Mouse (Mus musculus): ENCODE measurements around the gene Pacs1.
A peak's percentile ranks its signal among the peaks of the same experiment; 100 is the strongest.
"Not testable (repeated sequence)": the region's sequence is repeated elsewhere in the genome, so short reads cannot be mapped to it uniquely, and the experiment has no call there.

Pacs1 gene

GRCm38 (mm10) chr19:5095887-5096474 lies 176.9 kb downstream of the Pacs1 start:
- DNase-seq (ENCODE audit: low spot score), result peak; percentile 43

DNA sequence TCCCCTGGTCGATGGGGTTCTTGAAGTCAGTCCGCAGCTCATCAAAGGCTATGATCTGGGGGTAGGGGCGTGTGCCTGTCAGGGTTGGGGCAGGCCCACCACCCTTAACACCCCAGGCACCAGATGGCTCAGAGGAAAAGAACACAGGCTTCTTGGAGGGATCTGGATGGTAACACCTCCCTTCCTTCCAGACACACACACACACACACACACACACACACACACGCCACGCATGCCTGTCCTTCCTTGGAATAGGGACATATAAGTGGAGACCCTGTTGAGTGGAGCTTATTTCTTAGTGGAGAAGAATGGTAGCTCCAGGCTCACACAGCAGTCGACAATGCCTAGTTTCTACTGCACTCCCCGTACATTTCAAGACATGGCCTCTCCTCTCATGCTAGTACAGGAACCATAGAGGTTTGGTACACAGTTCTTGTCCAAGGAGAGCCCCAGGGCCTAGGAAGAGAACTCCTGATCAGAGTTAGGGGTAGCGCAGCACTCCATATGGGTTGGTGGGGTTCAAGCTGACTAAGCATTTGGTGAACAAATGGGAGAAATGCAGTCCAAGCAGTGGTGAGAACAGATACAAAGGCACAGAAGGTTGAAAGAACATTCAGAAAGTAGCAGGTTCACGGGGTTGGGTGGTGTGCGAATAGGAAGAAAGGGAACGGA lies 178.0 kb downstream of the Pacs1 start:
- no peak for DNase-seq (ENCODE audit: low spot score)

GRCm38 (mm10) chr19:5094243-5094632 lies 178.7 kb downstream of the Pacs1 start:
- DNase-seq (ENCODE audit: low spot score), result peak; percentile 99

GRCm38 (mm10) chr19:5093481-5094242 lies 179.3 kb downstream of the Pacs1 start:
- DNase-seq (ENCODE audit: low spot score), result no peak

DNA sequence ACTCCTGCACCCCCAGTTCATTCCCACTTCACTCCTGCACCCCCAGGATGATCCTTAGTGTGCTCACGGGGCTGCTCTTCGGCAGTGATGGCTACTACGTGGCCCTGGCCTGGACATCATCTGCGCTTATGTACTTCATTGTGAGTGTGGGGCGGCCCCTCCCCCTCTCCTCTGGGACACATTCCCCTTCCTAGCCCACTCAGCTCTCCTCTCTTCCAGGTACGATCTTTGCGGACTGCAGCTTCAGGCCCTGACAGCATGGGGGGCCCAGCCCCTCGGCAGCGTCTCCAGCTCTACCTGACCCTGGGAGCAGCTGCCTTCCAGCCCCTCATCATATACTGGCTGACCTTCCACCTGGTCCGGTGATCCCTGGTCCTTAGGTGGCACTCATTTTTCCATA lies 180.8 kb downstream of the Pacs1 start:
- DNase-seq (ENCODE audit: low spot score), result no peak

DNA sequence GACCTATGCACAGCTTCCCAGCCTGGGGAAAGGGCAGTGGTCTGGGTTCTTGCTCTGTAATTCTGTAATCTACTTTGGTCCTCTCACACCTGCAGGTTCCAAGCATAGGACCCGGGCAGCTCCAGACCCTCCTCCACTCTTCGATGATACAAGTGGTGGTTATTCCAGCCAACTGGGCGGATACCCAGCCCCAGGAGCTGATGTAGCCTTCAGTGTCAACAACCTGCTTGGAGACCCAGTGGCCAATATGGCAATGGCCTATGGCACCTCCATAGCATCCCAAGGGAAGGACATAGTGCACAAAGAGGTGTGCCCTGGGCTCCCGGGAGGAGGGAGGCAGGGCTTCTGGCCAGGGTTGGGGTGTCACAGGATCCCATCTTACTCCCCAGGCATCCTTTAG lies 183.6 kb downstream of the Pacs1 start:
- peak; percentile 43 for DNase-seq (ENCODE audit: low spot score)

DNA sequence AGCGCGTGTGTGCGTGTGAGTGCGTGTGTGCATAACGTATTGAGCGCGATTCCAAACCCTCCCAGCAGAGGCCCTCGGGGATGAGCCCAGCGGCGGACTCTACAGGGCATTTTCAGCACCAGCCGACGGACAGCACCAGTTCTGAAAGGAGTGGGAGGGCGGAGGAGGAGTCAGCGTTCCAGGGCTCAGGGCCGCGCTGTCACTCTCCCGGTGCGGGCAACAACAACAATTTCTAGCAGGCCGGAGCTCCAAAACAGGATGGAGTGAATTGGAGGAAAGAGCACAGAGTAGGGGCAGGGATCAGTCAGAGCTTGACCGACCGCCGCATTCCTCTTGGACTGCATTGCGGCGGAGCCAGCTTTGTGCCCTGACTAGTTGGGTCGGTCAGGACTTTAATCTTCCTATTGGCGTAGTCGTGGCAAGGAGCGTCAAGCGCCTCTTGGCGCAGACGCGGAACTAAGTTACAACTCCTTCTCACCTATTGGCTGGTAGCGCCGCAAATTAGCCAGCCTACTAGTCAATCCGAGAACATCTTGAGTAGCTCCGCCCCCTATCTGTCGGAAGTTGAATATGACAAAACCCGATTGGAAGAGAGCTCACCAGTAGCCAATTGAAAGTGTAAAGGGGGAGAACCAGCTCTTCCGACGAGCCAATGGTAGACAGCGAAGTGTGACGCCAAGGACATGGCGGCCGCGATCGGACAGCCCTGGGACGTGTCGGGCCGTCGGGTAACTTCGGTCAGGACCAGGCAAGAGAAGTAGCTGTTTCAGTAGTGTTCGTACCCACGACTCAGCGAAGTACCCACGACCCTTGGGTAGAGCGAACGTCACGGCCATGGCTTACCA lies 184.8 kb downstream of the Pacs1 start, which contains the start of gene Yif1a:
TSS of gene Yif1a (plus strand) at position 655 of the 845 bp plus-strand sequence.
- peak; percentile 98 for DNase-seq (ENCODE audit: low spot score)

GRCm38 (mm10) chr19:5086533-5086932 lies 186.4 kb downstream of the Pacs1 start:
- not testable (repeated sequence) for DNase-seq (ENCODE audit: low spot score)

DNA sequence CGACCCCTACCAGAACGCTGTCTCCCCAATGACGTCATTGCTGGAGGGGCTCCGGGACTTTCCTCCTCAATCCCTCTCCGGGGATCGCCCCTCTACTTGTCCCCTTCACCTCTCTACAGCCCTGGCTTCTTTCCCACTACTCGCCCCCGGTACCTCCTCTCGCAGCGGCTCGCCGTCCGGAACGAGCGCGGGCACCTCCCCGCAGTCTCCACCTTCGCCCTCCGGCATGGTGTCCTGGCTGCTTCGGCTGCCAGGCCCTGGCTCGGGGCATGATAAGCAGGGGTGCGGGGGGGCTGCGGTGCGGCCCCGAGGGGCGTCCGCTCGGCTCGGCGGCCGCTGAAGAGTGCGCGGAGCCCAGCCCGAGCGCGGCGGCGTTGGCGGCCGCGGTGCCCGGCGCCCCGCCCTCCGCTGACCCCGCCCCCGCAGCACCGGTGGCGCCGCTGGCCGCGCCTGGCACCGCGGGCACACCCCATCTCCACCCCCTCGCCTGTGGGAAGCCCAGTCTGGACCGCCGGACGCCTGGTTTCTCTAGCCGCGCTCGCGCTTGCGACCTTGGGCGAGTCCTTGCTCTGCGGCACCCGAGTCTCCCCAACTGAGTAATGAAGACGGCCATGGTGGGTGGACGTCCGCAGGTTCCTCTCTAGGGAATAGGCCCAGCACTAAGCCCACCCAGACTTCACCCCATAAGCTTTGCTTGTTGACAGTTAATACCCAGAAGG lies 187.6 kb downstream of the Pacs1 start, which contains the start of gene Tmem151a:
TSS of gene Tmem151a (minus strand) at position 387 of the 719 bp plus-strand sequence.
- DNase-seq (ENCODE audit: low spot score), result peak; percentile 58

DNA sequence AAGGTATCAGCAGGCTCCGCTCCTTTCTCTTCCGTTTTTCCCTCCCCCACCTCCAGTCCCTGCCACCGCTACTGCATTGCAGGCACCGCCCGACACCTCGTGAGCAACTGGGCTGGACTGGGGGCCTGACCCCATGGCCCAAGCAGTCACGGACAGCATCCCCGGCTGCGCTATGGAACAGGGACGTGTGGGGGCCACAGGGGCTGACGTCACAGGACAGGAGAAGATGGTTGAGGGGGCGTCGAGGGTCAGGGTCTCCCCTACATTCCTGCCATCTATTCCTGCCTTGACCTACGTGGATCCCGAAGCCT lies 188.1 kb downstream of the Pacs1 start:
- DNase-seq (ENCODE audit: low spot score), result peak; percentile 36

DNA sequence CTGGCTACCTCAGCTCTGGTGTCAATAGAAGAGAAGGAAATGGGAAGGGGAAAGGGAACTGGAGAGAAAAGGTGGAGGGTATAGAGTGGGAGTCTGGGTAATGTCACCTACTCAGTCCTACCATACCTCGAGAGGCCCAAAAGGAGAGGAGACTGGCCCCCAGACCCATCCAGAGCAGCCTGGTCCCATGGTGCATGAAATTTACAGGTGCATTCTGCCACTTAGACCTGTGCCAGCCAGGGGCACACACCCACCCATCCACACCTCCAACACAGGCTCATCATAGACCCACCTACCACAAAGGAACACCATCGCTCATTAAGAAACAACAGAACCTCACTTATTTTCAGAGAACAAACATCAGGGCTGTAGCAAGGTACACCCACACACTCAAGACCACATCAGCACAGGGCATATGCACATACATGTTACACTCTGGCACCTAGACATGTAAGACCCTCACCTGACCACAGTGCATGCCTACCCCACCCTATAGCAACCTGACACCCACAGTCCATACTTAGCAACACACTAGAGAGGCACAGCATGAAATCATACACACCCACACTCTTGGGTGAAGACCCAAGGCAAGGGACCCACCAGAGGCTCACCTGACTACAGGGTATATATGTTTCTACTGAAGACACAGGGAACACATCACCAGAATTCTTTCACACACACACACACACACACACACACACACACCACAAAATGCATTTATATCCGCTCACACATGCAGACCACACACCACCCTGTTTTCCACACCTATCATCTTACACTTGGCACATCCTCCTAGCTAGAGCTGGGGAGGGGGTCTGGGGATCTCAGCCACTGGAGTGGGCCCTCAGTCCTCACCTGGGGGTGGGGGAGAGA lies 188.7 kb downstream of the Pacs1 start:
- DNase-seq (ENCODE audit: low spot score), result no peak
